Mouse (Mus musculus) forelimb bud, embryonic 11.5 days (tissue): ENCODE results near the gene Xab2.
A peak's percentile ranks its signal among the peaks of the same experiment; 100 is the strongest.

Experiments
- DNase-seq: peaks from one replicate; pipeline ENCODE4 v3.0.0-alpha.2; 2012; ENCODE audit warnings: low read depth, low spot score

Gene Xab2

GRCm38 (mm10) chr8:3621199-3621970 is at the start of gene Xab2, which contains the start of gene Pet100:
TSS of gene Xab2 (minus strand) at chr8:3621316.
TSS of gene Pet100 (plus strand) at chr8:3621548.
- DNase-seq, result peak; percentile 100

- no peak for DNase-seq
Observed at GRCm38 (mm10) chr8:3670388-3670787, 49.3 kb upstream of the Xab2 start.

GRCm38 (mm10) chr8:3665507-3665906 is 44.4 kb upstream of the Xab2 start, which contains the start of gene Mcemp1:
TSS of gene Mcemp1 (plus strand) at chr8:3665754.
- DNase-seq, result no peak

GRCm38 (mm10) chr8:3664405-3664804 is 43.3 kb upstream of the Xab2 start:
- no peak for DNase-seq

GRCm38 (mm10) chr8:3660889-3661288 is 39.8 kb upstream of the Xab2 start:
- DNase-seq, result no peak

- DNase-seq, result peak; percentile 27
Observed at GRCm38 (mm10) chr8:3656725-3657381, 35.7 kb upstream of the Xab2 start.

GRCm38 (mm10) chr8:3655526-3655925 is 34.4 kb upstream of the Xab2 start, which contains the start of gene Retn:
TSS of gene Retn (plus strand) at chr8:3655770.
- no peak for DNase-seq

- DNase-seq, result no peak
Observed at GRCm38 (mm10) chr8:3654726-3655508, 33.8 kb upstream of the Xab2 start.

- DNase-seq, result no peak
Observed at GRCm38 (mm10) chr8:3652845-3653244, 31.7 kb upstream of the Xab2 start.

- peak; percentile 35 for DNase-seq
Observed at GRCm38 (mm10) chr8:3648990-3649389, 27.9 kb upstream of the Xab2 start.

GRCm38 (mm10) chr8:3648268-3648667 is 27.2 kb upstream of the Xab2 start:
- DNase-seq, result no peak

GRCm38 (mm10) chr8:3647561-3647960 is 26.4 kb upstream of the Xab2 start:
- no peak for DNase-seq

GRCm38 (mm10) chr8:3646824-3647531 is 25.9 kb upstream of the Xab2 start:
- DNase-seq, result no peak

- DNase-seq, result no peak
Observed at GRCm38 (mm10) chr8:3645804-3646203, 24.7 kb upstream of the Xab2 start.

GRCm38 (mm10) chr8:3631478-3631875 is 10.4 kb upstream of the Xab2 start:
- no peak for DNase-seq

- DNase-seq, result peak; percentile 54
Observed at GRCm38 (mm10) chr8:3630647-3631477, 9.7 kb upstream of the Xab2 start, which contains the start of gene Stxbp2. TSS of gene Stxbp2 (plus strand) at chr8:3630955.

- DNase-seq, result peak; percentile 25
Observed at GRCm38 (mm10) chr8:3628014-3628413, 6.9 kb upstream of the Xab2 start.

GRCm38 (mm10) chr8:3626971-3627370 is 5.9 kb upstream of the Xab2 start:
- DNase-seq, result no peak

GRCm38 (mm10) chr8:3625445-3625844 is 4.3 kb upstream of the Xab2 start, which contains the start of gene Pcp2:
TSS of gene Pcp2 (minus strand) at chr8:3625545.
- no peak for DNase-seq

GRCm38 (mm10) chr8:3622119-3622518 is 1.0 kb upstream of the Xab2 start:
- no peak for DNase-seq

- DNase-seq, result no peak
Observed at GRCm38 (mm10) chr8:3609816-3610150, 11.3 kb downstream of the Xab2 start.
